In genomic region chr3:144561511-144562250, GRCm38 (mm10) we compare ENCODE assay signal across 9 mouse cellular contexts. TPM values are rescaled to one million over a fixed set of nuclear protein-coding genes. Genes with fewer than 3 reads are reported as not detected.
A peak's percentile ranks its signal among the peaks of the same experiment; 100 is the strongest.
DNase-seq lines count a peak whose midpoint lies in the region; ATAC-seq lines count a peak whose summit lies in the region.
"Had no signal": no experiment of that assay in that cellular context is flagged by ENCODE, and none has a peak within 500 bp of the region (broad histone marks: within the 10 kb centered on the region; RNA-seq: fewer than 3 reads in every experiment).

No protein-coding gene starts in this region.

- no peak overlapping the region; the same call in 1 of the 2 replicates for H3K9ac ChIP-seq in lung, embryonic 15.5 days
- H3K9ac ChIP-seq: midbrain, embryonic 12.5 days had no signal

- no peaks in the 10 kb centered on the region for H3K9me3 ChIP-seq in lung, embryonic 15.5 days
- H3K9me3 ChIP-seq: midbrain, embryonic 12.5 days had no signal

- peak; percentile 93 for ATAC-seq in granulocyte monocyte progenitor cell, adult 5-6 weeks (replicated peaks; ENCODE audit: poor library complexity, severe bottlenecking)
- ATAC-seq in lung, embryonic 15.5 days (ENCODE audit: borderline replicate concordance, extremely low read depth, low FRiP score, low TSS enrichment), result peak; percentile 42; the same call in 1 of the 2 replicates

- no peaks in the 10 kb centered on the region for H3K27me3 ChIP-seq in lung, embryonic 15.5 days
- H3K27me3 ChIP-seq: midbrain, embryonic 12.5 days had no signal

- 46% methylated on average over 22 of the region's 22 CpGs for WGBS in lung, embryonic 15.5 days

- peak overlapping the region; percentile 35 for H3K4me2 ChIP-seq in lung, embryonic 15.5 days
- H3K4me2 ChIP-seq: midbrain, embryonic 12.5 days had no signal

- H3K4me3 ChIP-seq in lung, embryonic 15.5 days, result no peak overlapping the region
- H3K4me3 ChIP-seq: midbrain, embryonic 12.5 days had no signal

- H3K27ac ChIP-seq in lung, embryonic 15.5 days, result no peak overlapping the region
- H3K27ac ChIP-seq: midbrain, embryonic 12.5 days had no signal

- no peaks in the 10 kb centered on the region for H3K36me3 ChIP-seq in lung, embryonic 15.5 days
- H3K36me3 ChIP-seq: midbrain, embryonic 12.5 days had no signal

- peak; percentile 29 to 34 for DNase-seq in cerebellum, postnatal 25 days
- DNase-seq in cerebellum, adult 9-10 months, result no peak
- peak; percentile 41 to 43 for DNase-seq in B cell, adult 2 months
- DNase-seq in adrenal gland, adult 2 months, result no peak
- DNase-seq in ovary, adult 18-20 months (ENCODE audit: low spot score), result no peak
- no peak for DNase-seq in frontal cortex, postnatal 10 days (ENCODE audit: low spot score in 2 of 2)

- peaks cover 33% of the 10 kb centered on the region for H3K4me1 ChIP-seq in lung, embryonic 15.5 days

RNA-seq across cellular contexts. Expression of gene Hs2st1, which starts 8.3 kb away (rescaled TPM):
- 11.1 and 13.0 TPM in 2 replicates for total RNA-seq in granulocyte monocyte progenitor cell, adult 5-6 weeks (2014; fragmentation: Nextera tagmentation)
- 12.3 and 13.7 TPM in 2 replicates for total RNA-seq in granulocyte monocyte progenitor cell, adult 5-6 weeks (2017)
- polyA plus RNA-seq in lung, embryonic 15.5 days (2015; fragmentation: Nextera tagmentation; extraction: Ambion mirVana), result 10.8 and 11.7 TPM in 2 replicates
- total RNA-seq in adrenal gland, adult 2 months (2021), result 10 to 100 TPM; 18.9 to 20.1 TPM
- polyA plus RNA-seq in adrenal gland, adult 2 months (2012; rRNA removed), result 2.7 and 2.8 TPM in 2 replicates

RNA-seq across cellular contexts. Expression of gene Selenof, which starts 8.4 kb away (rescaled TPM):
- 330 and 358 TPM in 2 replicates for total RNA-seq in granulocyte monocyte progenitor cell, adult 5-6 weeks (2014; fragmentation: Nextera tagmentation)
- 781 and 898 TPM in 2 replicates for total RNA-seq in granulocyte monocyte progenitor cell, adult 5-6 weeks (2017)
- polyA plus RNA-seq in lung, embryonic 15.5 days (2015; fragmentation: Nextera tagmentation; extraction: Ambion mirVana), result 713 and 738 TPM in 2 replicates
- total RNA-seq in adrenal gland, adult 2 months (2021), result 100 to 1,000 TPM; 353 to 369 TPM
- 125 and 154 TPM in 2 replicates for polyA plus RNA-seq in adrenal gland, adult 2 months (2012; rRNA removed)

Comparison
In these comparisons a context has a peak if more than half of its experiments do, and no peak if none do; other contexts are left out.
1. DNase-seq: peak in cerebellum, postnatal 25 days (2 of 2) and B cell, adult 2 months (2 of 2); none in cerebellum, adult 9-10 months (single experiment), adrenal gland, adult 2 months (single experiment), ovary, adult 18-20 months (single experiment) and frontal cortex, postnatal 10 days (0 of 2).